Mouse (Mus musculus) thymus, postnatal 14 days (tissue): ENCODE measurements around the gene Cldn13.
A peak's percentile ranks its signal among the peaks of the same experiment; 100 is the strongest.
"Not testable (repeated sequence)": the region's sequence is repeated elsewhere in the genome, so short reads cannot be mapped to it uniquely, and the experiment has no call there.

Source experiments
- DNase-seq: peaks from one replicate; pipeline ENCODE4 v3.0.0; 2021

Cldn13 gene

GRCm38 (mm10) chr5:134915311-134915710 is at the start of gene Cldn13:
Gene Cldn13 (minus strand): TSS chr5:134915526.
- DNase-seq: no peak

- not testable (repeated sequence) for DNase-seq
Observed at GRCm38 (mm10) chr5:134964655-134965054, 49.3 kb upstream of the Cldn13 start.

GRCm38 (mm10) chr5:134963546-134963945 is 48.2 kb upstream of the Cldn13 start:
- no peak for DNase-seq

- no peak for DNase-seq
Observed at GRCm38 (mm10) chr5:134961519-134961918, 46.2 kb upstream of the Cldn13 start.

GRCm38 (mm10) chr5:134960430-134960829 is 45.1 kb upstream of the Cldn13 start:
- DNase-seq: peak; percentile 64

- no peak for DNase-seq
Observed at GRCm38 (mm10) chr5:134959114-134959513, 43.8 kb upstream of the Cldn13 start.

- DNase-seq: no peak
Observed at GRCm38 (mm10) chr5:134955491-134955890, 40.2 kb upstream of the Cldn13 start.

- peak; percentile 70 for DNase-seq
Observed at GRCm38 (mm10) chr5:134951053-134951884, 35.9 kb upstream of the Cldn13 start.

- DNase-seq: no peak
Observed at GRCm38 (mm10) chr5:134948085-134948439, 32.7 kb upstream of the Cldn13 start.

- DNase-seq: peak; percentile 49
Observed at GRCm38 (mm10) chr5:134947420-134948084, 32.2 kb upstream of the Cldn13 start.

GRCm38 (mm10) chr5:134946857-134947255 is 31.5 kb upstream of the Cldn13 start, which contains the start of gene Cldn4:
Gene Cldn4 (minus strand): TSS chr5:134946934.
- peak; percentile 87 for DNase-seq

GRCm38 (mm10) chr5:134946063-134946856 is 30.9 kb upstream of the Cldn13 start:
- DNase-seq: peak; percentile 21

GRCm38 (mm10) chr5:134945266-134945959 is 30.1 kb upstream of the Cldn13 start:
- DNase-seq: no peak

- no peak for DNase-seq
Observed at GRCm38 (mm10) chr5:134944179-134944578, 28.9 kb upstream of the Cldn13 start.

GRCm38 (mm10) chr5:134942740-134943139 is 27.4 kb upstream of the Cldn13 start:
- no peak for DNase-seq

- DNase-seq: peak; percentile 90
Observed at GRCm38 (mm10) chr5:134941472-134942209, 26.3 kb upstream of the Cldn13 start.

GRCm38 (mm10) chr5:134939554-134939953 is 24.2 kb upstream of the Cldn13 start:
- not testable (repeated sequence) for DNase-seq

- no peak for DNase-seq
Observed at GRCm38 (mm10) chr5:134939069-134939468, 23.7 kb upstream of the Cldn13 start.

- no peak for DNase-seq
Observed at GRCm38 (mm10) chr5:134936626-134937185, 21.4 kb upstream of the Cldn13 start.

- no peak for DNase-seq
Observed at GRCm38 (mm10) chr5:134936051-134936450, 20.7 kb upstream of the Cldn13 start.

- DNase-seq: no peak
Observed at GRCm38 (mm10) chr5:134934666-134935065, 19.3 kb upstream of the Cldn13 start.

GRCm38 (mm10) chr5:134933686-134934085 is 18.4 kb upstream of the Cldn13 start:
- DNase-seq: peak; percentile 43
